Mouse (Mus musculus) embryo, embryonic 11 days (tissue): ENCODE data around the gene Pard6a.

ENCODE experiments used
- DNase-seq: peaks from one replicate; pipeline ENCODE4 v3.0.0-alpha.2; 2015

The Pard6a gene

DNA sequence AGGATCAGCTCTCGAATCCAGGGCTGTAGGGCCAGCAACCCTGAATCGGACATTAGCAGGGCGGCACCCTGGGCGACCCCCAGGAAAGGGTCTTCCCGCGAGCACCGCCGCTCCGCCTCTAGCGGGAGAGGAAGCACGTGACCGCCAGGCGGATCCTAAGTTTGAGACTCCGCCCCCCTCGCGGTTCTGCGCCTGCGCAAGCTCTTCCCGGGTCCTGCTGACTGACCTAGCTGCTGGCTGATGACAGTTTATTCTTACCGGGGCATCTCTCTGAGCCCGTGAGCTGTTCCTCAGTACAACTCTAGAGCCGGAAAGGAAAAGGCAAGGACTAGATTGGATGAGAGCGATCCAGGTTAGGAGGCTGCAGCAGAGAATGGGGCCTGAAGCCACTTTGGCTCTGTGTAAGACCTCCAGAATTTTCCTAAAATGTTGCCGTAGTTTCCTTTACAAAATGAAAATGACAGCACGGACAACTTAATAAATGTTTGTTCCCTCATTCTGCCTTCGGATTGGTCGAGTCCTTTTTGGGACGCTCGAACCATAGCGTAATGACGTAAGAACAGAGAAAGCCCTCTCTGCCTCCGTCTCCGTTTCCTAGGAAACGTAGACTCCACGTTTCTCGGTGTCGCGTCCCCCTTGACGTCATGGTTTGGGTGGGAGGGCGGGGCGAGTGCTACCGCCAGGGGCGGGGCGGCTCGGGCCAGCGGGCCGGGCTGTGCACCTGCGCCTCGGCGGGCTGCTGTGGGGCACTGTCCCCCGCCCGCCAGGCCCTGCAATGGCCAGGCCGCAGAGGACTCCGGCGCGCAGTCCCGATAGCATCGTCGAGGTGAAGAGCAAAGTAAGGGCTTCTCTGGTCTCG lies at the start of gene Pard6a, which contains the start of gene Acd:
Pard6a (plus strand) TSS at position 183 of the 859 bp plus-strand sequence.
Acd (minus strand) TSS at position 137 of the 859 bp plus-strand sequence.
- peak; percentile 97 for DNase-seq

DNA sequence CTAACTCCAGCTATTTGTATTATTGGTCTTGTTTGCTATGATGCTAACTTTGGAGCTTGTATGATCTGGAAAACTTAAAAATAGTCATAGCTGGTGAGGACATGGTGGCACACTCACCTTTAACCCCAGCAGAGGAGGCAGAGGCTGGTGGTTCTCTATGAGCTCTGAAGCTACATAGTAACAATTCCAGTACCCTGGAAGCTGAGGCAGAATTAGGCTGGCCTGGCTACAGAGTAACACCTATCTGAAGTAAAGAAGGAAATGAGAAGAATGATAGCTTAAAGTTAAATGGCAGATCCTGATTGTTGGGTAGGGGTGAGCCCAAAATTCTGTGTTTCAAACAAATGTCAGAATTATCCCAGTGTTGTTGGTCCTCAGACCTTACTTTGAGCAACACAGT lies 43.3 kb upstream of the Pard6a start:
- DNase-seq = no peak

DNA sequence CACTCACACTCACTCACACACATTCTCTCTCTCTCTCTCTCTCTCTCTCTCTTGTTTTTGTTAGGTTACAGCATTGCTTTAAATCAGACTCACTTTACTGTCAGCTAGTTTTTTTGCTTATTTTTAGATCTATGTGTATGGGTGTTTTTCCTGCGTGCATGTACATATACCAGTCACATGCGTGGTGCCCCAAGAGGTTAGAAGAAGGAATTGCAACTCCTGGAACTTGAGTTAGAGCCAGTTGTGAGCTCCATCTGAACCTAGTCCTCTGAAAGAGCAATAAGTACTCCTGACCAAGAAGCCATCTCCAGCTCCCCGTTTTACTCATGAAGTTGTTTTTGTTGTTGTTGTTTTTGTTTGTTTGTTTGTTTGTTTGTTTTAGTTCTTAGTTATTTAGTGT lies 39.8 kb upstream of the Pard6a start:
- peak; percentile 30 for DNase-seq

DNA sequence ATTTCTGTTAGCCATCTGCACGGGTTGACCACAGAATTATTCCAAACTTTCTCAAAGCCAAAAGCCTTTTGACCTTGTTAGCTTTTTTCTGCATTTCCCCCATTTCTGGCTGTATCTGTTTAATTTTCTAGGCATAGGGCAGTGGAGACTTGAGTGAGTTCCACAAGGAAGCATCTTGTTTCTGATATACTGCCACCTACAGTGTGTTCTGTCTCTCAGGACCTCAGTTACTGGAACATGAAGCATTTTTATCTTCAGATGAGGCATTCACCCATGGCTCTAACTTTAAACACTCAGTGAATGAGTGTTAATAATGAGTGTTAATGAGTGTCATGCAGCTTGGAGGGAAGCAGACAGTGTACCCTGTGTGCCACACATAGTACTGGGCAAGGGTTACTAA lies 23.1 kb upstream of the Pard6a start:
- no peak for DNase-seq

- DNase-seq = no peak
Measured at GRCm38 (mm10) chr8:105685325-105685724, 15.6 kb upstream of the Pard6a start.

DNA sequence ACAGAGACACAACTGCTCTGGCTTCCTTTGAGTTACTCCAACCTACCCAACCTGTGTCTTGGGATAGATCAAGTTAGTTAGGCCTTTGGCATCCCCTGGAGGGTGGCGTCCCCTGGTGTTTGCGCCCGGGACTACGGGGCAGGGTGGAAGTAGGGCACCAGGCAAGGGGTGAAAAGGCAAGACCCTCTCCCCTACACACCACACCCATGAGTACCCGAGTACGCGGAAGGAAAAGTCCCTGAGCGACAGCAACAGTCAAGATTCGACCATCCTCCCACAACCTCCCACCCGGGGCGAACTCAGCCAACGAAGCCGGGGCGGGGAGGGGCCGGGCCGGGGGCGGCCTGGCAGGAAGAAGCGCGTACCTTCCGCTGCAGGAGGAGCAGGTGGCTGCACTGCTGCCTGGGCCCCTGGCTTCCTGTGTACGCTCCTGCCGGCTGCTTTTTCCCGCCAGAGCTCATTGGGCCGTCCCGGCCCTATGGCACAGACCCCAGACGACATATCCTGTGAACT lies 15.1 kb upstream of the Pard6a start, which contains the start of gene Carmil2:
Carmil2 (plus strand) TSS at position 479 of the 513 bp plus-strand sequence.
- DNase-seq = peak; percentile 46

GRCm38 (mm10) chr8:105686551-105686950 lies 14.4 kb upstream of the Pard6a start:
- DNase-seq = no peak

- no peak for DNase-seq
Measured at GRCm38 (mm10) chr8:105687512-105687911, 13.4 kb upstream of the Pard6a start.

GRCm38 (mm10) chr8:105688242-105688752 lies 12.7 kb upstream of the Pard6a start:
- DNase-seq = no peak

GRCm38 (mm10) chr8:105689256-105689982 lies 11.5 kb upstream of the Pard6a start:
- no peak for DNase-seq

DNA sequence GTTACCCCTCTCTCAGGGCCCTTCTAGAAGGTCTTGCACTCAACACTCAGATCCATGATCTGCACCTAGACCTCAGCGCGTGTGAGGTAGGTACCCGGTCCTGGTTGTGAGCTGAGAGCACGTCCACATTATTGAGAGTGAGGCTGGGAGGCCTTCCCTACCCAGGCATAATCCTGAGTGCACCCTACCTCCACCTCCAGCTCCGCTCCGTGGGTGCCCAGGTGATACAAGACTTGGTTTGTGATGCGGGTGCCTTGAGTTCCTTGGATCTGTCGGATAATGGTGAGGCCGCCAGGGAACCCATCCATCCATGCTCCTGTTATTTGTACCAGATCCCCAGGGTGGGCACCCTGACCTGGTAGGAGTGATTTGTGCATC lies 11.0 kb upstream of the Pard6a start:
- DNase-seq = no peak

GRCm38 (mm10) chr8:105690978-105691377 lies 10.0 kb upstream of the Pard6a start:
- no peak for DNase-seq

GRCm38 (mm10) chr8:105692449-105693182 lies 8.3 kb upstream of the Pard6a start:
- no peak for DNase-seq

DNA sequence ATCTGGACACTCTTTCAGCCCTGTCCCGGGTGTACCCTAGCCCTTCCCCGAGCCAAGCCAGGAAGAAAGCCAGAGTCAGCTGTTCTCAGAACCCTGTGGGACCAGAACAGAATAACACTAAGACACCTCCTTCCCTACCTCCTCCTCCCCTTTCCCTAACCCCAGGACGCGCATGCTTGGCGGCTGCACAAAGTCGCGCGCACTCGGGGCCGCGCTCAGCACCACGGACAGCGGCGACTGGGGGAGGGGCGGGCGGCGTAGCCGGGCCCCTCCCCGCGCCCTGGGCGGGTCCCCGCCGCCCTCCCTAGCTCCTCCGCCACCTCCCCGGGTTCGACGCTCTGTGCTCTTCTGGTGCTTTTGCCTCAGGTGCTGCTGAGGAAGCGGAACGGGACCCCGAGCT lies 7.3 kb upstream of the Pard6a start:
- DNase-seq = peak; percentile 82

GRCm38 (mm10) chr8:105694051-105694799 lies 6.7 kb upstream of the Pard6a start:
- DNase-seq = peak; percentile 31

DNA sequence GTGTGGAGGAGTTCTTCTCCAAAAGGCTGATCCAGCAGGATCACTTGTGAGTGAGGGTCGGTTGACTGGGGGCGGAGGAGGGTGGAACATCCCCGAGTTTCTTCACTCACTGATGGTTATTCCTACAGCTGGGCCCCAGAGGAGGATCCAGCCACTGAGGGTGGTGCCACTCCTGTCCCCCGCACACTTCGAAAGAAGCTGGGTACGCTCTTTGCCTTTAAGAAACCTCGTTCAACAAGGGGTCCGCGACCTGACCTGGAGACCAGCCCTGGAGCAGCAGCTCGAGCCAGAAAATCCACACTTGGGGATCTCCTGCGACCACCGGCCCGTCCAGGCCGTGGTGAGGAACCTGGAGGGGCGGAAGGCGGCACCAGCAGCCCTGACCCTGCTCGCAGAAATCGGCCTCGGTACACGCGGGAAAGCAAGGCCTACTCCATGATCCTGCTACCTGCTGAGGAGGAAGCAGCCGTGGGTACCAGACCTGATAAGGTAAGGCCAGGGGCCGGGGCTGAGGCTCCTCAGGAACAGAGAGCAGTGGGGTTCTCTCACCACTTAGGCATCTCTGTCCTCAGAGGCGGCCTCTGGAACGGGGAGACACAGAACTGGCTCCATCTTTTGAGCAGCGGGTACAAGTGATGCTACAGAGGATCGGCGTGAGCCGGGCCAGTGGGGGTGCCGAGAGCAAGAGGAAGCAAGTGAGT lies 5.7 kb upstream of the Pard6a start:
- no peak for DNase-seq

DNA sequence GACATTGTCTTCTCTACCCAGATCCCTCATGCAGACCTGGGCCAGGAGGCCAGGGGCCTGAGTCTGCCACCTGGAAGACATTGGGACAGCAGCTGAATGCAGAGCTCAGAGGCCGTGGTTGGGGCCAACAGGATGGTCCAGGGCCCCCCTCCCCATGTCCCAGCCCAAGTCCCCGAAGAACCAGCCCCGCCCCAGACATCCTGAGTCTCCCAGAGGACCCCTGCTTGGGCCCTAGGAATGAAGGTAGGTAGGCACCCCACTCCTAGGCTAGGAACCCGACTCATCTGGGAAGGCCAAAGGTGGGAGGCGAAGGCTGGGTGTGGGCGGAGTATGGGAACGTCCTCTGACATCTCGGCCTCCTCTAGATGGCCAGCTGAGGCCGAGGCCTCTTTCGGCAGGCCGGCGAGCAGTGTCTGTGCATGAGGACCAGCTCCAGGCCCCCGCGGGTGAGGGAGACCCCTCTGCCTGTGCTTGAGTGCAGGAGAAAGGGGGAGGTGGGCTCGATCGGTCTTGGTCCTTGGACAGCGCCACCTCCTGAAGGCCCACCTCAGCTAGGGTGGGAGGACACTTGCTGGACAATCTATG lies 3.7 kb upstream of the Pard6a start:
- no peak for DNase-seq

GRCm38 (mm10) chr8:105698734-105699133 lies 2.2 kb upstream of the Pard6a start:
- DNase-seq = no peak

GRCm38 (mm10) chr8:105699488-105700215 lies 1.3 kb upstream of the Pard6a start:
- no peak for DNase-seq

DNA sequence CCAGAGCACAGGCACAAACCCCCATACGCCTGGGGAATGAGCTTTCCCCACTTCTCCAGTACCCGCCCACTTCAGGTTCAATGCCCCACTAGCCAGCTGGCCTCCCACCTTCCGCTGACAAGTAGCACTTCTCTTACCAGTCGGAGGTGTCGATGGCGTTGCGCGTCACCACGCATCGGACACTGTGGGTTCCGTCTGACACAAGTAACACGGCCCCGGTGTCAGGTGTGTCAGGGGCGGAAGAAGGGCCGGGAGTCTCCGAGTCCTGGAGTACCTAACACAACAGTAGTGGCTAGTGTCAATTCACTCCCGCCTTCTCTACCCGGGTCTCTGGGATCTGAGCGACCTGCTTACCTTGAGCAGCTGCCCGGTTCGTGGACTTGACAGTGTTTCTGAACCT lies 382 bp upstream of the Pard6a start:
- DNase-seq = peak; percentile 46
